Mouse (Mus musculus) urinary bladder, postnatal 25 days (tissue): ENCODE measurements around the gene Lgals2.

Experiments
- DNase-seq: peaks from one replicate; pipeline ENCODE4 v3.0.0; 2022; ENCODE audit warnings: low spot score

The Lgals2 gene

DNA sequence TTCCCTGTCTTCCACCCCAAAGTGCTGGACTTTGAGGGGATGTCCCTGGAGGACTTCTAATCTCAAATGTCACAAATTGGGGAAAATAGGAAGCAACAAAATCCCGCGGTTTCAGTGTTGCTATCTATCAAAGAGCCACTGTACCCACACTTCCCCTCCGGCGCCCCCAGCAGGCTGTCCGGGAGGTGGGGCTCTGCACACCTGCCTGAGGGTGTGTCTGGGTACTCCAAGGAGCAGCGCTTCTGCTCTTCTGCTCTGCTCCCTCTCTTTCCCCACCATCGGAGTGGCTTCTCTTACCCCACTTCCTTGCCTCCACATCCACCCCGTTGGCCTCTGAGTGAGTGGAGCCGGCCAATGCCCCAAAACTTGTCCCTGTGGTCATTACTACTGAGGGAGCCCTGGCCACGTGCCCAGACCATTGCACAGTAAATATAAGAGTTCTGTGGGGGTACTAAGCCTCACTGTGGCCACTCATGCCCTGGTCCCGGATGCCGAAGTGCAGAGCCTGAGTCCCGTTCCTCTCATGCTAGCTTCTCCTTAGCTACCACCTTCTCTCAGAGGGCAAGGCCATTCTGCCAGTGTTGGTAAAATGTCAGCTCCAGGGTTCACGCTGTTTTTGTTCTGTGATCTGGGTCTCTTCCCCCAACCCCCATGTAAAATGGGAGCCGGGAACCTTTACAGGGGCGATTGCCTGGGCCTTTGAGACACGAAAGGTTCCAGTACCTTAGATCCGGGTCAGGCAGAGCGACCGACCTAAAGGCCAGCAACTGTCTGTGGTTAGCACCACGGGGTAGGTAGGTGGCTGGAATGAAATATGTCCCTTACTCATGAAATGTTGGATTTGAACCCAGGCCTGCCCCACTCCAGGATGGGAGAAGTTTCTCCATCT is 11.5 kb downstream of the Lgals2 start:
- no peak for DNase-seq

DNA sequence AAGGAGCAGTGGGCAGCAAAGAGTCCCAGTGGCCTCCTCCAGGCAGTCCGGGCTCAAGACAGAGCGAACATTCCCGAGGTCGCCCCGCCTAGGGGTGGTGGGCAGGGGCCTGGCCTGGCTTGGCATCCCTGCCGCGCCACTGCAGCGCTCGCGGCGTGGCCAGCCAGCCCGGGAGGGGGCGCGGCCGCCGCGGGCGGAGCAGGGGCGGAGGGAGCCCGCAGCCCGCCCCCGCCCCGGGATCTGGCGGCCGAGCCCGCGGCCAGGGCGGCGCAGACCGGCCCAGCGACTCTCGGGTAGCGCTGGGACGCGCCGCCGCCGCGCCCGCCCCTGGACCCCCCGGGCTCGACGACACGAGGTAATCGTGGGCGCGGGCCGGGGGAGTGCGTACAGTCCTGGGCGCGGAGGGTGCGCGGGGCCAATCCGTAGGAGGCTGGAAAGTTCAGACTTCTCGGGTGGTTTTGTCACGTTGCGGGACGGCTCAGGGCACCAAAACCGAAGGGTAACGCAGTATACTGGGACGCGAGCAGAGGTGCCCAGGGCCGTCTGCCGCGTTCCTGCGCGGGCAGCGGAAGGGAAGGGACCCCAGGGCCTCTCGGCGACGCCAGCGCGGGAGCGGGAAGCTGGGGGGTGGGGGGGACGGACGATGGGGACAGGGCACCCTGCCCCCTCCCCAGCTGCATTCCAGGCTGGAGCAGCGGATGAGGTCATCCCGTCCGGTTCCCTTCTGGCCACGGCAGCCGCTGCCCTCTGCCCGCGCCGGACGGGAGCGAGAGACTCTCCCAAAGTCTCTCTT is 12.8 kb downstream of the Lgals2 start, which contains the start of gene Cdc42ep1:
Gene Cdc42ep1 (plus strand): TSS at position 254 of the 793 bp plus-strand sequence.
- DNase-seq: peak; percentile 57

DNA sequence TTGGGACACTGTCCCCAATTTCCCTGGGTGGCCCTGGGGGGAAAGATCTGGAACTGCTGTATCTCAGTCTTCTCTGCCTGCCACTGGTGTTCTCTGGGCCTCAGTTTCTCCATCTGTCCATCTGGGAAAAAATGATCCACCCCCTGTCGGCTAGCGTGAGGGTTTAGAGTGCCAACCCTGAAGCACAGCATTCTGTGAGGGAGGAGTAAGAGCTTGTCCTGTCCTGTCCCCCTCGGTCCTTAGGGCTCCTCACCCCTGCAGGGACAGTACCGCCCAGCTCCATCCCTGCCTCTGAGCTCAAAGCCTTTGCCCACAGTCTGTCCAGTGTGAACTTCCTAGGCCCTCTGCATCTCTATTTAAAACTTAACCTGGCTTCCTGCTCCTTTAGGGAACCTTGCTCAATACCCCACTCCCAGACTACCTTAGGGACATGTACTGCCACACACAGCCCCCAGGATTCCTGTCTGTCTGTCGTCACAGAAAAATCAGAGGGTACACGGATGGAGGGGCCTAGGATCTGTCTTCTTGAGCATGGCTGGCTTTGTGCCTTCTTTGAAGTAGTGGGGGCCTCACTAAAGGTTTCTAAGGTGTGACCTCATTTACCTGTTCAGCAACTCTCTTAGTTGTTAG is 14.1 kb downstream of the Lgals2 start:
- no peak for DNase-seq

DNA sequence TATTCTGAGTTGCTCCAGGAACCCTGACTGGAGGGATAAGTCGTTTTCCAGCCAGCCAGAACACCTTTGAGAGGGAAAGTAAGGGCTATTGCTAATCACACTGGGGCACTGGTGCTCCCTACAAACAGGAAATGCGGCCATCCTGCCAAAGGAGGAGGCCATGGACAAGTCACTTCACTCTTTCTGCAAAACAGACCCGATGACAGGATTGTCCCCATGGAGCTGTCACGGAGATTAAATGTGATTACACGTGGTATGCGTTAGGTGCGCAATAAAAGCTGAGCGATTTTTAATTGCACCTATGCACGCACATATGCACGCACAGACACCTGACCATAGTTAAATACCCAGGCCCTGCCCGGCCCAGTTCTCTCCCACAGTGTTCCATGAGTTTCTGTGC is 14.6 kb downstream of the Lgals2 start:
- DNase-seq: no peak

DNA sequence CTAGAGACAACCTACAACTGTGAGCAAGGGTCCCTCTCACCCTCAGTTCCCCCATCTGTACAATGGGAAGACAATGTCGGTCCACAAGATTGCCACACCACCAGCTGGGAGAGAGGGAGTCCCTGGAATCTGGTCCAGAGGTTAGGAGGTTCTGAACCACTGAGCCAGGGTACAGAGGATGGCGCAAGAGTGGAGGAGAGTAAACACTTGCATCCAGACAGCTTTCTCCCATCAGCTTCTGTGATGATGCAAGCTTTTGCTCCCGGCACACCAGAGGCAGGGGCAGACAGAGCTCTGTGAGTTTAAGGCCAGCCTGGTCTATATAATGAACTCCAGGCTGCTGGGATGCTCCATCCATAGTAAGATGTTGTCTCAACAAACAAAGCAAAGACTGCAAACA is 15.1 kb downstream of the Lgals2 start:
- no peak for DNase-seq

DNA sequence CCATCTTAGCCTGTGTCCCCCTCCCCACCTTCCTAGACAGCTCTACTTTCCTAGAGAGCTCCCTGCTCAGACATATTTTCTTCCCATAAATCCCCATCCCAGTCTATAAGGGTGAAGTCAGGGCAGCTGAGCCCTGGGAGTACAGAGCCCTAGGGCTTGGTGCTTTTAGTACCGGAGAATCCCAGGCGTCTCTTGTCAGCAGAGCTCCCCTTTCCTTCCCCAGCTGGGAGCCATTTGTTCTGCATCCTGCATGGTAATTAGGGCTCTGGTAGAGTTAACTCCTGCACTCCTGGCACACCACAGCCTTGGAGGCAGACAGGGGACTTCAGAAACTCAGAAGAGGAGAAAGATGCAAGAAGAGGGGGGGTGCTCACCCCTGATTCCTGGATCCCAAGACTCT is 15.6 kb downstream of the Lgals2 start:
- DNase-seq: no peak

DNA sequence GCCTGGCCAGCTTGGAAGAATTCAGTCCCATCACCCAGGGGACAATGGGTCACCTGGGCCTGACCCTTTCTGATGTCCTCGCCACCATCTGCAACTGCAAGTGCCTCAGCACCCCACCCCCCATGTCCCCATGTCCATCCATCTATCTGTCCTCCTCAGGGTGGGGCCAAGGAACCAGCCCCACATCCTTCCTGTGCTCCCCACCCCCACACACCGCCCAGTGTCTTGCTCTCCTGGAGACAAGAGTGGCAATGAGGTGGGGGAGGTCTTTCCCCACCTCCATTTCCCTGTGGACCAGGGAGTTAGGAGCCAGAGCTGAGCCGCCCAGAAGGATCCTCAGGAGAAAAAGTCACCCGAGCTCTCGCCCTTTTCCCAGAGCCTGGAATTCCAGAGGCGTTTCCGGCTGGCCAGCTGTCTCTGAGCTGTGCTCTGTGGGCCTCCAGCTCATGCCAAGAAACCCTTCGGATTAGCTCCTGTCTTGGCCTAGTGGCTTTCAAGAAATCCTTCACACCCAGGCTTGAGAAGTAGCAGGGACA is 19.2 kb downstream of the Lgals2 start:
- no peak for DNase-seq

DNA sequence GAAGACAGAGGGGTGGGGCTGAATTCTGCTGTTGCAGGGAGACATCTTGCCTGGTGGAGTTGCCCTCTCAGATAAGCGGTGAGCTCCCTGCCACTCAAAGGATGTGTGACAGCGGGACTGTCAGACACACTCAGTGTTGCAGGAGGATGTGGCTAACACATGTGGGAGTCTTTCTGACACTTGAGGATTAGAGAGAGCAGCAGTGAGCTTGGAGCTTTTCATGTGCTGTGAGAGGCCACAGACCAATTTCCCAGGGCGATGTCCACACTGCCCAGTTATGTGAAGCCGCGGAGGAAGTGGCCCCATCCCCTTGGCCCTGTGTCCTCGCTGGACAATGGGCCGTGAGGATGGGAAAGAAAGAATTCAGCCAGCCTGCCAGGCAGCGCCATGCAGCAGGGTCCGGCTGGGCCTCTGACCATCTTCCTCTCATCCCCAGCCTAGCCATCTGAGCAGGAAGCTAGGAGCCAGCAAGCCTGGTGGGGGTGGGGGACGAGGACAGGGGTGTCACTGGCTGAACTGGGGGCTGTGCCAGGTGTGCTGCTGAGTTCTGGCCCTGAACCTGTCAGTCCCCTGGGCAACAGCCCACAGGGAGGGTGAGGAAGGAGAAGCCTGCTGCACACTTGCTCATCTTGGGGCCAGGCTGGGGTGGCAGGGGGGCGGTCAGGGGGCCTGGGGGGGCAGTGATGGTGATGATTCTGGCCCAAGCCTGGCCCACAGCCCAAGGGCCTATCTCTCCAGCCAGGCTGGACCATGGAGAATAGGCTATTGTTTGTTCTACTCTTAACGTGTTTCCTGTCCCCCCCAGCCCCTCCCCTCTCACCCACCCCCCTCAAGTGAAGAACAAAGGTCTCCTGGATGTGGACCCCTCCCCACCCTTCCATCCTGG is 19.9 kb downstream of the Lgals2 start:
- DNase-seq: no peak

DNA sequence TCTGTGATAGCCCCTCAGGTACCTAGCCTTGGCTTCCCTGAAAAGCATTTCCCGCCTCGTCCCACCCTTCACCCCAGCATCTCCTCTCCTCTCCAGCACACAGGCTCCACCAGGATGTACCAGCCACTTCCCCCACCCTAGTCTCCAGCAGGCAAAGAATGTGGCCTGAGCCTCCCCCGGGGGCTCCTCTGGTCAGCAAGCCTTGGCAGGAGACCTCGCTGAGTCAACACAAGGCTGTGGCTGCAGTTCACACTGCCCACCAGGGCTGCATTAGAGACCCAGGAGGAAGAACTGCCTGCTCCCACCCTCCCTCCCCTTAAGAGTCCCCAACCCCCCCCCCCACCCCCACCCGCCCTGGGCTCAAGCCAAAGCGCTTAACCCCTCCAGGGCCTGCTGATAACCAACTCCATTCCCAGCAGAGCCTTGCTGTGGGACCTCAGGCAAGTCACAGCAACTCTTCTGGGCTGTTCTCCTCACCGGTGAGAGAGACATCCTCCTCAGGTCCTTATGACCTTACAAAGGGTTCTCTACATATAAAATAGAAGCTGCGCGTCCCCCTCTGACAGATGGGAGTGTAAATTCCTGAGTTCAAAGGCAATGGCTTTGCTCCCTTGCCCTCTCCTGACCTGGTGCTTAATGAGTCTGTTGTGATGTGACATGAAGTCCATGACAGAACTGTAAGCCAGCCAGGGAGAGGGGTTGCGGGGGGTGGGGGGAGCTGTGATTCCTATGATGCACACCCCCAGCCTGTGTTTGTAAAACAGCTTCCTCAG is 20.9 kb downstream of the Lgals2 start:
- no peak for DNase-seq

DNA sequence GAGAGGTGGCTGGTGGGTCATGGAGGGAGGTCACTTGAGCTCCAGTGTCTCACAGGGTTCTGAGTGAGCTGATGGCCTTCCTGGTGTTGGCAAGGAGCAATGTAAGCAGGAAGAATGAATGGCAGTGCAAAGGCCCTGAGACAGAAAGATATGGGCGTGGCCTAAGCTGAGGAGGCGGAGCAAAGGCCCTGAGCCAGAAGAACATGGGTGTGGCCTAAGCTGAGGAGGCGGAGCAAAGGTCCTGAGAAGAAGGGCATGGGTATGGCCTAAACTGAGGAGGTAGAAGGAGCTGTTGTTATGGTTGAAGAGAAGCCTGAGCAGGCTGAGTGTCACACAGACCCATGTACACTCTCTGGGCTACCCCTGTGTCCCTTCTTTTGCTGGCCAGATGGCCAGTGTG is 21.7 kb downstream of the Lgals2 start:
- DNase-seq: no peak

DNA sequence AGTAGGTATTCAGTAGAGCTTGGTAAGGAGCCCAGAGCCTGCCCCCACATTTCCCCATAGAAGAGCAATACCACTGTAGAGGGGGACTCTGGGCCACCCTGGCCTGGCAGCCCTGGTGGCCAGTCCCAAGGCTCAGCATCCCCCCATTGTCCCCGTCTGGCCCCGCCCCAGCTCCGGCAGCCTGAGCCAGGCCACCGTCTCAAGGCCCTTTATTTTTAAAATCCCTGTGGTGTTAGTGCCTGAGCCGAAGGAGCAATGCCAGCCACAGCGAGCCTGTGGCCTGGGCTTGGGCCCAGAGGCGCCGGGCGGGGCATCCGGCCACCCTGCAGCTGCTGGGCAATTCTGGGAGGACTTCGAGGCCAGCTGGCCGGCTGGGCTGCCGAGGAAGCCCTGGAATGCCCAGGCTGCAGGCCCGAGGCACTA is 22.6 kb downstream of the Lgals2 start:
- no peak for DNase-seq

DNA sequence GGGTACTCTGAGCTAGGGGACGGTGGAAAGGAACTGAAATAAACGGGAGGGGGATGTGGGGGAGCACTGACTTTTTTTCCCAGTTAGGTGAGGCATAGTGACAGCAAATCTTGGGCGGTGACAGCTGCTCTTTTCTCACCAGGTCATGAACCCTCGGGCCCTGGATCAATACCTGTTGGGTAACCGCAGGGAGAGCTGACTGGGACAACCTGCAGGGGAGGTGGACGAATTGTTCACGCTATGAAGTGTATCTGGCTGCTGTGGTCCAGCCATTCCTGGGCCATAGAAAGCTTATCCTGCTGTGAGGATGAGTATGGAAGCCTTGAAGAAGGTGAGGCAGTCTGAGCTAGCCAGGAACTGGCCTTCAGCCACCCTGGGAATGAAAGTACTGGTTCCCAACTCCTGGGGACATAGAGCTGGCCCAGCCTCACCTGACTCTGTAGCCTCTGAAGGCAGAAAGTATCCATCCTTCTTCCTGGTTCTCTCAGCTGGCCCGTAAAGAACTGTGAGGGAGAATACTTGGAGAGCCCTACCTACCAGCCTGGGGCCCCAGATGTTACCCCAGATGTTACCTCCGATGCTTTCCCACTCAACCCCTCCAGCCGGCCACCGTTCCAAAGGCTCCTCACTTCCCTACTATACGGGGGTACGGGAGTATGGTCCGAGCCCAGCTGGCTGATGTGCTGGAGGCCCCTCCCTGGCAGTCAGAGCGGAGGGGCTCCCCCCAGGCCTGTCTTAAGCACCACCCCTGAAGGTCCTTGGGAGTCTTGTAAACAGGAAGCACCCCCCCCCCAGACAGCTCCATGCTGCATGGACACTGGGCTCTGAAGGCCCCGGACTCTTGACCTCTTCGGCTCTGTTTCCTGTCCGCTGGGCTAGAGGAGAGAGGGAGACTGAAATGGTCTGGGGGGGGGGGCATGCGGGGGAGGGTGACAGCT is 23.3 kb downstream of the Lgals2 start:
- DNase-seq: no peak

DNA sequence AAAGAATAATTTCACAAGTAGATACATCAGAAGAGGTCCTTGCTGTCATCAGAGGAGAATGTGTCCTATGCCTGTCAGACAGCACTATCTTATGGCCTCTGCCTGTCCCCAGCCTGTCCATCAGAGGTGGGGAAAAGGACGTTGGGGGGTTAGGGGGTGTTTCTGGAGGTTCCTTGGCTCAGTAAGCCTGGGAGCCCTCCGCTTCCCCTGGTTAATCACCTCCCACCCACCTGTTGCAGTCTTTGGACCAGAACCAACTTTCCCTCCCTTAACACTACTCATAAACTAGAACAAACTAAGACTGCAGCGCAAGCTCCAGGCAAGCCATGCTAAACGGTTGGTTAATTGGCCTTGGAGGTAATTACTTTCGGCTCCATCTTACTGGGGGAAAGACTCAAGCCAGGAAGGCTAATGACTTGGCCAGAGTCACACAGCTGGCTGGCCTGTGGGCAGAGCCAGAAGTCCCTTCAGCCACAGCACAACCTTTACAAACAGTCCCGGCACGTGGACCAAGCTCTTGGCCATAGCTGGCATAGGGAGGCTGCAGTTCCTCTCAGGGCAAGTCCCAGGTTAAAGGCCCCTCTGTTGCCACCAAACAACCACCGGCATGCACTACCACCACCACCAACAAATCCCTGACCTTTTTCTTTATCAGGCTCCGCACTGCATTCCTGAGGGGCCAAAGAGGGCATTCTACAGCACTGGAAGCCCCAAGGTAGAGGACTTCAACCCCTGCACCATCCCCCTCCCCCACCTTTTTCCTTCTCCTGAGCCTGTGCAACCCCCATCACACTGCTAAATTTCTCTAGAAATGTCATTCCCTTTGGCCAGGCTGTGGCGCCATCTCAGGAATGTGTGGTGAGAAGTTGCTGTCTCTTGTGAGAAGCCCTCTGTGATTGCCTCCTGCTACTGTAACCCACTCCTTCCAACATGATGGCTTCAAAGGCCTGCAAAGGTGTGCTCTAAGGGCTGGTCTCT is 24.3 kb downstream of the Lgals2 start:
- no peak for DNase-seq

DNA sequence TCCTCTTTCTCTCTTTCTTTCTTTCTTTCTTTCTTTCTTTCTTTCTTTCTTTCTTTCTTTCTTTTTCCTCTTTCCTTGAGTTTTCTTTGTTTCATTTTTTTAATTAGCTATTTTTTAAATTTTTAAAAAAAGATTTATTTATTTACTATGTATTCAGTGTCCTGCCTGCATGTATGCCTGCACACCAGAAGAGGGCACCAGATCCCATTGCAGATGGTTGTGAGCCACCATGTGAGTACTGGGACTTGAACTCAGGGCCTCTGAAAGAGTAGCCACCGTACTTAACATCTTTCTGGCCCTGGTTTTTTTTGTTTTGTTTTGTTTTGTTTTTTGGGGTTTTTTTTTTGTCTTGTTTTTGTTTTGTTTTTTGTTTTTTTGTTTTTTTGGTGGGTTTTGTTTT is 25.7 kb downstream of the Lgals2 start:
- no peak for DNase-seq

DNA sequence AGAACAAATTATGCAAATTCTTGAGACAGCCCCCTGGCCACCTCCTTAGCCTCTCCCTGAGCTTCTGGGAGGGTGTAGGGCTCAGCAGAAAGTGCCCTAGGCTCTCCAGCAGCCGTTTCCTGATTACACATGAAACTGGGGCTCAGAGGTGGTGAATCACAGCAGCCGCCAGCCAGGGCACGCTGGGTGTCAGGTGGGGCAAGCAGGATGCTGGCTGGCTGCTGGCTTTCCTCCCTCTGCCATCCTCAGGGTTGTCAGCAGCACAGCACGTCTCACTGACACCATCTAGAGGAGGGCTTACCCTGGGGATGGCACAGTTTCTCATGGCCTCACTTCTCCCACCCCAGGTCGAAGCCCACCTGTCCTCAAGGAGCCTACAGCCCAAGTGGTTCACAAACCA is 27.0 kb downstream of the Lgals2 start:
- no peak for DNase-seq

DNA sequence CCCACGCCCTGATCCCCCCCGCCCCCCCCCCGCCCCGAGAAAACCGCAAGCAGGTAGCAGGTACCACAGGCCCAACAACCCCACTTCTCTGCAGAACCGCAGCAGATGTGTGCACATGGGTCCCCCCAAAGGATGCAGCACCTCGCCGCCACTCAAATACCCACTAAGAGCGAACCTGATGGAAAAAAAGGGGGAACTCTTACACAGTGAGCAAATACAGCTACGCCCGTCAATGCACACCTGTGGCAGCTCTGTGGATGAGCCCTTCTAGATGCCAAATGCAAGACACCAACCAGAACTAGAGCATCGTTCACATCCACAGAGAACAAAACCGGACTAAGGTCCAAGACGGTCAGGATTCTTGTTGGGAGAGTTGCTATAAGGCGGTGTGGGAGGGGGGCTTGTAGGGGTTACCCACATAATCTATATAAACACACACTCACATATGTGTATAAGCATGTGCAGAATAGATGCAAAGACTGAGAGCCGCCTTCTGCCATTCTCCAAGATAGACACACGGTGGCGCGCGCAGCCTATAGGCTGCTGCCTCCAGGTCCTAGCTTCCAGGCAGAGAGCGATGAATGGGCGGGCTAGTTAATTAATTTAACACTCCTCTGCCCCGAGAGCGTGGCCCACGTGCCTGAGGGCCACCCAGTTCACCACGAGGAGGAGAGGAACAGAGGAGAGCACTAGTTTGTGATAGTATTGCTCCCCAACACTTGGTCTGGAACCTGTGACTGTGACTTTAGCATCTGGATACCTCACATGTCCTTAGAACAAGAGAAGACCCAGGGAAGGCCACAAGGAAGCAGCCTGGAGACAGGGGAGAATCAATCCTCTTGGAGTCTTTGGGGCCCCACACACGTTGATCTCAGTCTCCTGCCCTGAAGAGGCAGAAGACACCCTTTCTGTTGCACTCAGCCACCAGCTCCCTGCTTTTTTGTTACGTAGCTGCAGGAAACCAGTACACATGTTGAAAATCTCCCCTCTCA is 28.8 kb downstream of the Lgals2 start:
- peak; percentile 70 for DNase-seq

DNA sequence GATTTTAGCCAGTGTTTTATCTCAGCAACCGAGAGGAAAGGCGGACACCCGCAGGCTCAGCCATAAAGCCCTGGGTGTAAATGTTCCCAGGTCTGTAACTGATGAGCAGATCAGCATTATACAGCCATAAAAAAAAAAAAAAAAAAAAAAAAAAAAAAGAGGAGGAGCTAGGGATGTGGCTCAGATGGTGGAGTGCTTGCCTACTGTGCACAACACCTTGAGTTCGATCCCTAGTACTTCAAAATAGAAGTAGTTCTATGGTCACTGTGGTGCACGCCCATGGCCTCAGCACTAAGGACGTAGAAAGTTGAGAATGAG is 39.3 kb downstream of the Lgals2 start:
- no peak for DNase-seq
